Mouse (Mus musculus): Measurements from ENCODE around the gene Ptprg. TPM values are rescaled to one million over a fixed set of nuclear protein-coding genes. Genes with fewer than 3 reads are reported as not detected.

Gene Ptprg
- total RNA-seq, 2 experiments from 2014 or later = 96.1 to 105 TPM

GRCm38 (mm10) chr14:11710410-11711122 is 157.2 kb downstream of the Ptprg start:
- intact Hi-C loops (cut with DNase I) = no loop called here
- no peak for DNase-seq (ENCODE audit: low spot score in 2 of 2)

DNA sequence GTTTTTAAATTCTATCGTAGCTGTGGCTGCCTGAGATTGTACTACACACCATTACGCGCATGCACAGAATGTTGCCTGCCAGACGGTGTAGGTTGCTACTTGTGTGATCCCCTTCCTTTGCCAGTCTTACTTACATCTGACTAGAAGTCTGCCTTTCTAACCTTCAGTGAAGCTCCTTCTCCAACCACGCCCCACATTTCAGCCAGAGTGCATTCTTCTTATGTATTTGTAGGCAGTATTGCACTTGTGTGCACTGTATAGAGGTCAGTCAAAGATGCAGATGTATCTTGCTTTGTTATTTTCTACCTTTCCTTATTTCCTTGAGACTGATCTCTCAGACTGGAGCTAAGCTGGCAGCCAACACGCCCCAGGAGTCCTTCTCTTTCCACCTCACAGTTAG is 158.8 kb downstream of the Ptprg start:
- intact Hi-C loops (cut with DNase I) = no loop called here
- DNase-seq (ENCODE audit: low spot score in 2 of 2) = no peak

- intact Hi-C loops (cut with DNase I) = no loop called here
- DNase-seq (ENCODE audit: low spot score in 2 of 2) = no peak
These were observed 162.9 kb downstream of the Ptprg start for GRCm38 (mm10) chr14:11716230-11716629.

- intact Hi-C loops (cut with DNase I) = no loop called here
- DNase-seq (ENCODE audit: low spot score in 2 of 2) = no peak
These were observed 164.9 kb downstream of the Ptprg start for GRCm38 (mm10) chr14:11718201-11718600.

DNA sequence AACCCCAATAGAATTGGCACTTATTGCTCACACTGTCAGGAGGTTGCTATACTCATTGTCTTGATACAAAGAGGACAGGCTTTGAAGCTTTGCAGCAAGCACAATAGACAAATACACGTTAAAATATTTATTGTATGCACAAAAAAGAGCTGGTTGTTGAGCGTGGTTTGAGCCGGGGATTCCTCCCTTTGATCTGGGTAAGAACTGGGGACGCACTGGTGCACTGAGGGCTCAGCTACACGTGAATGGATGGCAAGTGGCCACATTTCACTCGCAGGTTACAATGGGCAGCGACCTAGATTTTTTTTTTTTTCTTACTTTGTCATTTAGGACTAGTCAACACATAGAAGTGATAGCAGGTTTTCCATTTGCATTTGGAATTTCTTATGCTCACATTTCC is 165.9 kb downstream of the Ptprg start:
- intact Hi-C loops (cut with DNase I) = no loop called here
- DNase-seq (ENCODE audit: low spot score in 2 of 2) = no peak

DNA sequence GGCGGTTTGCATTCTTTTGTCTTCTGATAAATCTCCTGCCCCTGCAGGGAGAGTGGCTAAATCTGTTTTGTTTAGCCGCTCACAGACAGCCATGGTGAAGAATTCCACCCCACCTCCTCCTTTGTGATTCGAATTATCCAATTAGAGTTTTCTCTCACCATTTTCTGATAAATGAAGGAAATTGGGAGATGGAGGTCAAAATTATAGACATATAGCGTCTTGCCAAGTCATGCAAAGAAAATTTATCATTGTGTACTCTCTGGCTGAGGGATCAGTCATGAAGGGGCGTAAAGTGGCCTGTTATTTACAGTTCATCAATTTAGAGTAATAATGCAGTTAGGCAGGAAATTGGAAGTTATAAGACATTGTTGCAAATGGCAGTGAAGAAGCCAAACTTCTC is 168.8 kb downstream of the Ptprg start:
- no peak for DNase-seq (ENCODE audit: low spot score in 2 of 2)
- intact Hi-C loops (cut with DNase I) = no loop called here

- DNase-seq (ENCODE audit: low spot score in 2 of 2) = no peak
- intact Hi-C loops (cut with DNase I) = no loop called here
These were observed 170.5 kb downstream of the Ptprg start for GRCm38 (mm10) chr14:11723876-11724275.

DNA sequence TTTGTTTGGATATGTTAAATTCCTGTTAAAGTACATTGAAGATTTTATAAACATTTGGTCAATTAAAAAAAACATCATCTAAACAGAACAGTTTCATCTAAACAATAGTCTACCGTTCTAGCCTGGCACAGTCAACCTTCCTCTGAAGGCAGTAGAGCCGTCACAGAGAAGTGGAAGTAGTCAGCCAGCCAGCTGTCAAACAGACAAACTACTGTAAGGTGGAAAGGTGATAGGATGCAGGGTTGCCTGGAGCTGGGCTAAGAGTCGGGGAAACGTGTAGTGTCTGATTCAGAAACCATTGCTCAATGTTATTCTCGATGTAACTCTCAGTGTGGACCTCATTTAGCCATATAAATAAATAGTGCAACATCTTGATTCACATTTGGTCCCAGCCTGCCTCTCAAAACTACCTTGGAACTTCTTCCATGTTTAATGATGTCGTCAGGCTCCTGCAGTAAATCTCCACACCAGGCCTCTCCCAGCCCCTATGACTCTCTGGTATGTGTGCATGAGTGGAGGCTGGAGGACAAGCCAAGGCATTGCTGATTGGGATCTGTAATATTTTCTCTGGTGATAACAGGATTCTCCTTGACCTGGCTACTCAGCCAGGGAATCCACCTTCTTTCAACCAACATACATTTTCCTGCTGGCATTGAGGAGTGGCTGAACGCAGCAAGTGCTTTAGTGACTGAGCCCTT is 178.0 kb downstream of the Ptprg start:
- intact Hi-C loops (cut with DNase I) = no loop called here

GRCm38 (mm10) chr14:11732376-11732775 is 179.0 kb downstream of the Ptprg start:
- intact Hi-C loops (cut with DNase I) = no loop called here

More for the DNA sequence above, 178.0 kb downstream of the Ptprg start:
- DNase-seq (ENCODE audit: low spot score in 2 of 2) = no peak

DNA sequence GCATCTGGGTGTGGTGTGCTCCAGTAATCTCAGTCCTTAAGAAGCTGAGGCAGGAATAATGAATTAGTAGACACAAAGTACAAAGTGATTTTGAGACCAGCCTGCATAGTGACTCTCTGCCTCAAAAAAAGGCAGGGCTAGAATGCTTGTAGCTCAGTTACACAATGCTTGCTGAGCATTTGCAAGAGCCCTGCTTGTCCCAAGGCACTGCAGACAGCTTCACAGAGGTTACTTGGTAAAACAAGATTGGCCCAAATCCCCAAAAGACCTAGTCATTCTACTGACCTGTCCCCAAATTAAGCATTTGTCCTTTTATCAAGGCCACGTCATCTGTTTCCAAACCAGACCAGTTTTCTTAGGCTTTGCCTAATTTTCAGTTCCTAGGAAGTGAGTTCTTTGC is 190.4 kb downstream of the Ptprg start:
- intact Hi-C loops (cut with DNase I) = no loop called here
- DNase-seq (ENCODE audit: low spot score in 2 of 2) = no peak

More at GRCm38 (mm10) chr14:11732376-11732775, 179.0 kb downstream of the Ptprg start:
- DNase-seq (ENCODE audit: low spot score in 2 of 2) = no peak

GRCm38 (mm10) chr14:11752678-11753077 is 199.3 kb downstream of the Ptprg start:
- no peak for DNase-seq (ENCODE audit: low spot score in 2 of 2)
- intact Hi-C loops (cut with DNase I) = no loop called here

GRCm38 (mm10) chr14:11754656-11755055 is 201.3 kb downstream of the Ptprg start:
- peak in 1 of 2 experiments; percentile 76 for DNase-seq (ENCODE audit: low spot score in 2 of 2)
- intact Hi-C loops (cut with DNase I) = loop anchor here (2.0 kb wide), 1 partner anchor 56 kb away; no protein-coding TSS in a partner anchor

DNA sequence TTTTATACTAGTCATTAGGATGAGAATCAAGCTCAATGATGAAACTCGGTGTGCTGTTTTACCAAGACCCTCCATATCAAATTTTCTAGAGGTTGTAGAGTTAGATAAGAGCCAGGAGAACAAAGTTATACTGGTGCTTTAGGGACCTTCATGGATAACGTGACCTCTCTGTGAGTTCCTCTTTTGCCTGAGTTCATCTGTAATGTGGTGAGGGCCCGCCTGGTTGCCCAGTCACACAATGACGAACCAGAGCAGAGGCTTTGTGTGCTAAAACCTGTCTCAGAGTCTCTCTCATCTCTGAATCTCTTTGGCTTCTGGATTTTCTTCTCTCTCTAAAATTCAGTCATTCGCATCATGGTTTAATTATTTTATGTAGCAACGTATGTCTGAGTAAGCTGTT is 204.9 kb downstream of the Ptprg start:
- intact Hi-C loops (cut with DNase I) = no loop called here
- no peak for DNase-seq (ENCODE audit: low spot score in 2 of 2)

DNA sequence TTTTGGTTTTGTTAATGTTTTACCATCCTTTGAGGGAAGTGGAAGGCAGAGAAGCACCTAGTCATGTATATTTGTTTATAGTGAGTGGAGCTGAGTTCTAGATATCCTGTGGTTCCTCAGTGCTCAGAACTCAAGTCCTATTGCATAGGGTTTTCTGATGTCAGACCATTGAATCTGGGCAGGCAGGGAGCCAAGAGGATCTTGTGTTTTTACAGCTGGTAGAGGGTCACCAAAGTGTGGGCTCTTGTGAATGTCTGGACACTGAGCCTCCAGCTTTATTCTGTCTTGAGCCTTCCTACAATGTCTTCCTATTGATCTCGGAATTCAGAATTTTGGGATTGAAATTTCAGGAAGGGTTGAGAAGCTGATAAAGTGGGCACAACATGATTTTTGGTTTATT is 206.0 kb downstream of the Ptprg start:
- intact Hi-C loops (cut with DNase I) = no loop called here
- DNase-seq (ENCODE audit: low spot score in 2 of 2) = no peak

DNA sequence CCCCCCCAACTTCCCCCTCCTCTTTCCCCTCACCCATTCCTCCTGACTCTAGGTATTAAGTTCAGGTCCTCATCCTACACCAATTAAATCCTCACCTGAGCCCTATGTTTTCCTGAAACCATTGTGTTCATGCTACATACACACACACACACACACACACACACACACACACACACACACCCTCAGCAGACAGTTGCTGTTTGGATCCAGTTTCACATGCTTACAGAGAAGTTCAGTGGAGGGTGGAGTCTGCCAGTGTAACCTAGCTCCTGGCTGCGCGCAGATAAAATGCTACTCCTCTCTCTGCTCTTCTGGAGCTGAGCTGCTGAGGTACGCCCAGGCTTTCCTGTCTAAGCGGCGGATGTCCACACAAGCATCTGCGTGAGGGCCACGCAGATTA is 209.7 kb downstream of the Ptprg start:
- DNase-seq (ENCODE audit: low spot score in 2 of 2) = no peak
- intact Hi-C loops (cut with DNase I) = no loop called here

DNA sequence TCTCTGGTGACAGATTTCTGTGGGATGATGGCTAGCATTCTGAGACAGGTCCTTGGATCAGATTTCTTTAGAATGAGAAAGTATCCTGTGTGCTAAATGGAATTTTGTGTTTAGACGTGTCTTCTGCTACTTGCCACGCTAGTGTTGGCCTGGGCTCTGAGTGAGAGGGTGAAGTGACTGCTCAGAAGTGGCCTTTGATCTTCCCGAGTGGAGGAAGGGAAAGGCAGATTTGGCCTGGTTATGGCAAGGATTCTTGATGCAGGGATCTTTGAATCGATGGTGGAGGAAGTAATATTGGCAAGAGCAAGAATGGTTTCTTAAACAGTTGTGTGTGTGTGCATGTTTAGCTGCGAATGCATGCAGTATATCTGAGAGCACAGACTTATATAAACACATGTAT is 219.4 kb downstream of the Ptprg start:
- no peak for DNase-seq (ENCODE audit: low spot score in 2 of 2)
- intact Hi-C loops (cut with DNase I) = no loop called here

DNA sequence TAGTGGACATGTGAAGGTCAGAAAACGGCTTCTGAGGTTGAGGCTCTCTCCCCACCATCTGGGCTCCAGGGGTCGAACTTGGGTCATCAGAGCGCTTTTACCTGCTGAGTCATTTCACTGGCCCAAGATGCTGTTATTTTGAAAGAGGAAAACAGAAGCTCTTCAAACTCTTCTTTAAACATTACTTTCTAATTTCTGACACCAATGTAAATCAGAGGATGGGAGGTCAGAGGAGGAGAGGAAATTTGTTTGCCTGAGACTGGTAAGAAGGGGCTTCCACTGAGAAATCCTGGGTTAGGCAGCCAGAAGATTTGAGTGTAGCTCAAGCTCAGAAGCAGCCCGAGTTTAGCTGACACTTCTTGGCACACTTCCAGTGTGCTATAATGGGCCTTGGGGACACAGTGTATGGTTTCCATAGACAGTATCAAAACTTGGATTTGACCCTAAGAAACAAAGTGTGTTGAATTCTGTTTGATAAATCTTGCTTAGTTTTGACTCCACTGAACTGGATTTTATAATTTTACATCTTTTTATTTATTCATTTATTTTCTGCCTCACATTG is 221.2 kb downstream of the Ptprg start:
- intact Hi-C loops (cut with DNase I) = no loop called here
- DNase-seq (ENCODE audit: low spot score in 2 of 2) = no peak

GRCm38 (mm10) chr14:11775204-11775603 is 221.9 kb downstream of the Ptprg start:
- intact Hi-C loops (cut with DNase I) = no loop called here
- peak in 1 of 2 experiments; percentile 49 for DNase-seq (ENCODE audit: low spot score in 2 of 2)

- intact Hi-C loops (cut with DNase I) = no loop called here
- DNase-seq (ENCODE audit: low spot score in 2 of 2) = no peak
These were observed 222.7 kb downstream of the Ptprg start for GRCm38 (mm10) chr14:11775951-11776495.

DNA sequence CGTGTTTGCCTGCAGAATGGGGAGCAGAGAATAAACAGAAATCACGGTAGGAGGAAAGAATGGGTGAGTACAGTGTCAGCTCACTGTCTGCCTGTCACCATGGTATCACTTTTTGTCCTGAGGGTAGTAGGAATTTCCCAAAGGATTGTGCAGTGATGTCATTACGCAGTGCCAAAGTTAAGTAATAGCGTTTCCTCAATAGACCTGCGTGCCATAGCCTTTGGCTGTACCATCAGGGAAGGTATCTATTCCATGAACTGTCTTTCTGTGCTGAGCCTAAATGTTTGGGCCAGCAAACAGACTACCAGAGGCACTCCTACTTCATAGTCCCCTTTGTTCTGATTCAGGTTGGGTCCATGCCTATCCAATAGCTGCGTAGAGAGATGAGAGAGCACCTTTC is 223.2 kb downstream of the Ptprg start:
- intact Hi-C loops (cut with DNase I) = no loop called here
- DNase-seq (ENCODE audit: low spot score in 2 of 2) = no peak

- DNase-seq (ENCODE audit: low spot score in 2 of 2) = no peak
- intact Hi-C loops (cut with DNase I) = no loop called here
These were observed 237.9 kb downstream of the Ptprg start for GRCm38 (mm10) chr14:11791190-11791589.
